Mouse (Mus musculus) lung, adult 2 months (tissue): ENCODE data around the gene Anxa4.

ENCODE experiments used
- CTCF ChIP-seq: fragments of 200-500 bp; IDR thresholded peaks from 2 replicates; pipeline ENCODE4 v1.5.1; 2011; ENCODE audit warnings: mild to moderate bottlenecking, low read length, control low read depth; ENCODE audit not compliant: insufficient read depth
- POLR2A ChIP-seq: fragments of 200-500 bp; IDR thresholded peaks from 2 replicates; pipeline ENCODE4 v1.6.1; 2011; ENCODE audit warnings: low read depth, mild to moderate bottlenecking, control low read depth, low read length, borderline replicate concordance; ENCODE audit errors: extremely low read depth

- TF ChIP-seq CTCF (no peak), POLR2A (no peak)
Observed at GRCm38 (mm10) chr6:86793957-86794356, 573 bp upstream of the Anxa4 start.
